Mouse (Mus musculus) WW6 (cell line): ENCODE data around the gene Gm9817.
"Not testable (repeated sequence)": the region's sequence is repeated elsewhere in the genome, so short reads cannot be mapped to it uniquely, and the experiment has no call there.

ENCODE experiments used
- DNase-seq: peaks from one replicate; pipeline ENCODE4 v3.0.0-alpha.2; 2013; ENCODE audit warnings: low read depth, low spot score

Gm9817 gene

GRCm38 (mm10) chr13:45078392-45078791 lies at the start of gene Gm9817:
TSS of gene Gm9817 (plus strand) at chr13:45078692.
- not testable (repeated sequence) for DNase-seq

GRCm38 (mm10) chr13:45029791-45030190 lies 48.7 kb upstream of the Gm9817 start:
- DNase-seq, result no peak

GRCm38 (mm10) chr13:45030830-45031229 lies 47.7 kb upstream of the Gm9817 start:
- peak; percentile 67 for DNase-seq

DNA sequence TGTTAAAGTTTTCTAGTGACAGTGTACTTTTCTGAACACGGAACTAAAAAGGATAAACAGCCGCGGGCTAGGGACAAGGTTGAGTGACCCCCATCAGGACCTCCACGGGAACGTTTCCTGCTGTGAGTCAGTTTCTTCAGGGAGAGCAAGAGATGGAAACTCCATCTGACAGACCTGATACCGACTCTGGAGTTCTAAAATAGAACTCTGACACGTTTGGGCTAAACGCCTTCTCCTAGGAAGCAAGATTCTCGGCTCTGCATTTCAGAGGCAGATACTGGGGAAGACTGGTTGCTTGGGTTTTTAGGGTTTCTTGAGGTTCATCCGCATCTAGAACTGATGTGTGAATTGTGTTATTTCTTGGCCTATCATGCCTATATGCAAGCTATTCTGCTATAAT lies 47.2 kb upstream of the Gm9817 start:
- no peak for DNase-seq

GRCm38 (mm10) chr13:45031748-45032147 lies 46.7 kb upstream of the Gm9817 start:
- DNase-seq, result no peak

DNA sequence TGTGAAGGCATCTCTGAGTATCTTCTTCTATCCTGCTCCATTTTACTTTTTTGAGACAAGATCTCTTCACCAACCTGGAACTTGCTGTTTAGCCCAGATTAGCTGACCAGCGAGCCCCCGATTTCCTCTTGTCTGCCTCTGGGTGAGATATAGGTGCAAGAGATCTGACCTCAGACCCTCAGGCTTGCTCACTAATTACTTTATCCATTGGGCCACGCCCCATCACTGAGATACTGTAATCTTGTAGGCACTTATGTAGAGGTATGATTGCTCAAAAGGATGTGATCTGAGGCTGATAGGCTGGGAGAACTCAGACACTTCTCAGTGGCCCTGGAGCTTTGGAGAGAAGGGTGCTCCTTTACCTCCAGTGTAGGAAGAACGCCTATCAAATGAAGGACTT lies 46.0 kb upstream of the Gm9817 start:
- DNase-seq, result no peak

DNA sequence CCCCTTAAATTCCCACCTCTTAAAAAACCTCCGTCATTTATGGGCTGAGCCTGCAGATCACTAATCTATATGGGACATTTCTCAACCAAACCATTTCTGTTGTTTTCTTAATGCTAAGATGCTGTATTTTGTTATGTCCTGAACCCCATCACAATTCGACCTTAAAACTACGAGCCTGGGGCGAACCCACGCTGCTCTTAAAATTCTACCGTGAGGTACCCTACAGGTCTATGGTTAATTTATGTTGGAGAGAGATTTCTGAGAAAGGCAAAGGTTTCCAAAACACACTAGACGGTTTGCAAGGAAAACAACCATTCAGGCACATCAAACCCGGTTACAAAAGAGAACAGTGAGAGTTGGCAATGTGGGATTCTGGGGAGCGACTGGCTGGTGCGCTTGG lies 45.1 kb upstream of the Gm9817 start:
- no peak for DNase-seq

DNA sequence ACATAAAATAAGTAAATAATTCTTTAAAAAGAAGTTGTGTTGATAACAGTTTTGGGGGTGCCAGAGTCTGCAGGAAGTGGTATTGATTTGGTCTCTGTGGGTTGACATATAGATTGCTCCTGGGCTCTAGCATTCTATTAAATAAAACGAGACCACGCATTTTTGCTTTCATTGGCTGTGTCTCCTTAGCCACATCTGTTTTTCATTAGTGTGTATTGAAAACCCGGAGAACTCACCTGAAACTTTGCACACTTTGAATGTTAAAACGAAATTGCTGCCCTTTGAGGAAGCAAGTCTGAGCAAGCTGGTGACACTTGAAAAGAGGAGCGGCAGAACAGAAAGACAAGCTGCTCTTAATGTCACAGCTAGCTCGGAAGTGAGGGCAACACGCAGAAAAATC lies 43.7 kb upstream of the Gm9817 start:
- no peak for DNase-seq

- no peak for DNase-seq
Observed at GRCm38 (mm10) chr13:45036417-45036816, 42.1 kb upstream of the Gm9817 start.

DNA sequence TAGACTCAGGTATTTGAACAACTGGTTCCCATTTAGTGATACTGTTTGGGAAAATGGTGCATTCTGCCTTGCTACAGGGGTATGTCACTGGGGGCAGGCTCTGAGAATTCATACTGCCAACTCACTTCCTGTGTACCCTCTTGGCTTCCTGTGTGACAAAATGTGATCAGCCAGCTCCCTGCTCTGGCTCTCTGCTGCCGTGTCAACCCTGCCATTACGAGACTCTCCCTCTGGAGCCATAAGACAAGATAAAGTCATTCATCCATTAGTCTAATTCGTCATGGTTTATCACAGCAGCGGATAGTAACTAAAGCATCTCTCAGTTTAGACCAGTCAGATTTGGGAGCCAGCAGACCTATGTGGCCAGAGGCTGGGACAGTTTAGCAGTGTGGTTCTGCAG lies 38.3 kb upstream of the Gm9817 start:
- DNase-seq, result no peak

DNA sequence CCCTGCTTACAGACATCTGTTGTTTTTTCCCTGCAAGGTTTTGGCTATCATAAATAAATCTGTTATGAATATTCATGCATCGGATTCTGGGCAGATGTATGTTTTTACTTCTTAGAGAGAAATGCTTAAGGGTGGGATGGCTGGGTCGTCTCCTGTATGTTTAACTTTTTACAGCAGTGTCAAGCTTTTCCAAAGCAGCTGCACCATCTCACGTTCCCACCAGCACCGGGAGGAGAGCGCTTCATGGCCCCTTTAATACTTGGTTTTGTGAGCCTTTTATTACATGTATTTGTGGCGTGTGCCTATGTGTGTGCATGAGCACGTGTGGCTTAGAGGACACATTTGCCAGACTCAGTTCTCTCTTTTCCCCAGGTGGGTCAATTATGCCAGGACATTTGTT lies 37.8 kb upstream of the Gm9817 start:
- no peak for DNase-seq

GRCm38 (mm10) chr13:45043466-45043865 lies 35.0 kb upstream of the Gm9817 start:
- no peak for DNase-seq

- no peak for DNase-seq
Observed at GRCm38 (mm10) chr13:45049261-45050020, 29.1 kb upstream of the Gm9817 start.

DNA sequence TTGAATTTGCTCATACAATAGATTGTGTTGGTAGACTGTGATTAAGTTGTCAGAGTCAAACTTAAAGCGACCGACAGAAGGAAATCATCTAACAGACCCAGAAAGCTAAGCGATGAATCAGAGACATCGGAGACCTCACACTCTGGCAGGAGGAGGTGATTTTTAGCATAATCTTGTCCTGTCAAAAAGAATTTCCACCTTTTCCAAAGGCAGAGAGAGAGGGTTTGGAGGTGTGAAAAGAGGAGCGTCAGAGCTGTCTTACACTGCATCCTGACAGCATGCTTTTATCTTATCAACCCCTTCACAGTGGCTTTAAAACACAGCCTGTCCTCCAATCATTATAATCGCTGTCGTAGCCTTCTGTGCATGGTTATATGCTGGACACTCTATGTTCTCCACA lies 25.7 kb upstream of the Gm9817 start:
- DNase-seq, result no peak

DNA sequence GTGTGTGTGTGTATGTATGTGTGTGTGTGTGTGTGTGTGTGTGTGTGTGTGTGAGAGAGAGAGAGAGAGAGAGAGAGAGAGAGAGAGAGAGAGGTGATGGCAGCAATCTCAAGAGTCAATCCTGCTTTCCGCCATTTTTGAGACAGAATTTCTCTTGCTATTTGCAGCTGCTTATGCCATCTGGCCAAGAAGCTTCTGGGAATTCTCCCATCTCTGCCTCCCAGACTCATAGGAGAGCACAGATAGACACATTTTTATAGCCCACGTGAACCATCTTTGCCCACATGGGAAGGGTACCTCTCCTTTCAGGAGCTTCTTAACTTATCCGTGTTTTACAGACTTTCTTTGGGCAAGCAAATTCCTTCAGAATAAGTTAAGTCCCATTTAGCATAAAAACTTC lies 24.6 kb upstream of the Gm9817 start:
- no peak for DNase-seq

DNA sequence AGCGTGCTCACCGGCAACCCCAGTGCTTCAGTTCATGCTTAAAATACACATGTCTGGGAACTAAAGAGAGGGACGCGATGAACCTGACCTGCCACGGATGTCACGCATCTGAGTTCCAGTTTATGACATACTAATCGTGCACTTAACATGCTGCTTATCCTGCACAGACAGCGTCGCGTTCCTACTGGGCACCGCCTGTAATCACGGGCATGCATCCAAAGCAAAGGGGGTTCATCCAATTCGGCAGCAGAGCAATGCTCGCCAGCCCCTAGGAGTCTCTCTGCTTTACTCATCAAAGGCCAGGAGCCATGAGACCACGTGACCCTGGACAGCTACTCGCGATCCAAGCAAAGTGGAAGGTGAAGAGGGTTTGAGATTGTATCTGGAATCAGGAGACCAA lies 19.3 kb upstream of the Gm9817 start:
- no peak for DNase-seq

GRCm38 (mm10) chr13:45063146-45063545 lies 15.3 kb upstream of the Gm9817 start:
- DNase-seq, result no peak

DNA sequence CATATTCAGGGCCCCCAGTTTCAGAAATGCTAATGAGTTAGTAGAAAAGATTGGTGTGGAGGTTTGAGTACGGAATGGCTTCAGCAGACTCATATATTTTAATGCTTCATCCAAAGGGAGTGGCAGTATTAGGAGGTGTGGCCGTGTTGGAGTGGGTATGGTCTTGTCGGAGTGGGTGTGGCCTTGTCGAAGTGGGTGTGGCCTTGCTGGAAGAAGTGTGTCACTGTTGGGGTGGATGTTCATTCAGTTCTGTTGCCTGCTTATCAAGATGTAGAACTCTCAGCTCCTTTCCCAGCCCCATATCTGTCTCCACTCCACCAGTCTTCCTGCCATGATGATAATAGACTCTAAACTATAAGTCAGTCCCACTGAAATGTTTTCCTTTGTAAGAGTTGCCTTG lies 13.5 kb upstream of the Gm9817 start:
- no peak for DNase-seq

DNA sequence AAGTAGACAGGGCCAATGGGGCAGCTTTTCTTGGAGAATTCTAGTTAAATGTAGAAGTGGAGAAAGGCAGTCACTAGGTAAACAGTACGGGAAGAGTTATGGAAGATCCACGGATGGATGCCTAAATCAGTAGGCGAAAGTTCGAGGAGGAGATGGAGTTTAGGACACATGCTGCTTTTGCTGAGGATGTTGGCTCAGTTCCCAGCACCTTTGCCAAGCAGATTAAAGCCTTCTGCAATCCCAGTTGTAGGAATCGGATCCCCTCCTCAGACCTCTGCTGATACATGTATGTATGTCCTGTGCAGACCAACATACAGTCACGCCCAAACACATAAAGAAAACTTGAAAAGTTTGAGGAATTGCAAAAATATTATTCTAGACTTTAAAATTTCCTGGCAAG lies 8.1 kb upstream of the Gm9817 start:
- DNase-seq, result no peak

DNA sequence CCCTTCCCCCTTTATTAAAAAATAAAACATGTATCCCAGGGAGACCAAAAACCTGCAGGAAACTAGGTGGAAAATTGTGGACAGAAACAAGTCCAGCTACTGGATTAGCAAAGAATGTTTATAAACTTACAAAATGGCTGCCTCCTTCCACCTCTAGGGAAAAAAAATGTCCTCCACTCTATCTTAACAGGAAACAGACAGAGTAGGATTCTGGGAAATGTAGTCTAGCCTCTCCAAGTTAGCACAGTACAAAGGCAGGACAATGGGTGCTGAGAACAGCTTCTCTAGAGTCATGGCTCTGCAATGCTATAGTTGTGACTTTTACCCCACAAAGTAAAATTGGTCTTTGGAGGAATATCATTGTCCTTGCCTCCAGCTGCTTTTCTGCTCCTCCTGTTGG lies 3.5 kb upstream of the Gm9817 start:
- peak; percentile 3 for DNase-seq

- no peak for DNase-seq
Observed at GRCm38 (mm10) chr13:45075715-45076114, 2.8 kb upstream of the Gm9817 start.

GRCm38 (mm10) chr13:45080771-45081170 lies 2.3 kb downstream of the Gm9817 start:
- DNase-seq, result no peak

DNA sequence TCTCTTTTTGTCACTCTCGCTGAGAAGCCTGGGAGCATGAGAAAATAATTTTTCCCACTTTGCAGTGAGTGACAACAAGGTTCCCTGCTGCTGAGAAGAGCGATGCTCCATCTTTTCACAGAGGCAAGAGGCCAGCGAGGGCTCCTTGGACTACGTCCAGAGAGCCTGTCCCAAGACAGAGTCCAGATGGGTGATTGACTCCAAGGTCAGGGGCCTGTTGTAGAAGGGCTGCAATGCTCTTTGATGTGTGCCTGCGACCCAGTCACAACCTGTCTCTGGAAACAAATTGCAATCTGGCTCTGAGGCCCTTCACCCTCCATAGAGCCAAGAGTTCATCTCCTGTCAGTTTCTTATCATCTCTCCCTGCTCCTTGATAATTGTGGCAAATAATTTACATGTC lies 5.2 kb downstream of the Gm9817 start:
- DNase-seq, result no peak

- no peak for DNase-seq
Observed at GRCm38 (mm10) chr13:45088796-45089221, 10.3 kb downstream of the Gm9817 start.
